Mouse (Mus musculus) cerebellum, adult 9-10 months (tissue): Measurements from ENCODE around the gene Pde6h.

Source experiments
- DNase-seq: peaks from one replicate; pipeline ENCODE4 v3.0.0; 2022

The Pde6h gene

DNA sequence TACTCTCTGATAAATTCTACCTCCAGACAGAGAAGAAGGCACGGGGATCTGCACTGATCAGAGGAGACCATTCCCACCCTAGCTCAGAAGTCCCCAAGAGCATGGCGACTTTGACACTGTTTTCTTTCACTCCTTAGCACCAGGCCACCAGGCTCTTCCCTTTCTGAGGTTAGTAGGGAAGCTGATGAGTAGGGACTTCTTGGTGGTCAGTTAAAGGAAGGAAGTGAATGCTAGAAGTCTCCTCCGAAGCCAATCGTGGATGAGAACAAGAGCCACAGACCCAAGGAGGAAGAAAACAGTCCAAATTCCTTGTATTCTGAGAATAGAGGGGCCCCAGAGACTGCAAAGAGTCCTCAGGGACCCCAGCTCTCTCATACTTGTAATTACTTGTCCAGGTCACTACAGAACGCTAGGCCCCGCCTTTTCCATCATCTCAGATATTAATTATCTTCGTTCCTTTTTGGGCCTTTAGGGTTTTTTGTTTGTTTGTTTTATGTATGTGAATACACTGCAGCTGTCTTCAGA lies 65.0 kb downstream of the Pde6h start:
- DNase-seq = no peak

DNA sequence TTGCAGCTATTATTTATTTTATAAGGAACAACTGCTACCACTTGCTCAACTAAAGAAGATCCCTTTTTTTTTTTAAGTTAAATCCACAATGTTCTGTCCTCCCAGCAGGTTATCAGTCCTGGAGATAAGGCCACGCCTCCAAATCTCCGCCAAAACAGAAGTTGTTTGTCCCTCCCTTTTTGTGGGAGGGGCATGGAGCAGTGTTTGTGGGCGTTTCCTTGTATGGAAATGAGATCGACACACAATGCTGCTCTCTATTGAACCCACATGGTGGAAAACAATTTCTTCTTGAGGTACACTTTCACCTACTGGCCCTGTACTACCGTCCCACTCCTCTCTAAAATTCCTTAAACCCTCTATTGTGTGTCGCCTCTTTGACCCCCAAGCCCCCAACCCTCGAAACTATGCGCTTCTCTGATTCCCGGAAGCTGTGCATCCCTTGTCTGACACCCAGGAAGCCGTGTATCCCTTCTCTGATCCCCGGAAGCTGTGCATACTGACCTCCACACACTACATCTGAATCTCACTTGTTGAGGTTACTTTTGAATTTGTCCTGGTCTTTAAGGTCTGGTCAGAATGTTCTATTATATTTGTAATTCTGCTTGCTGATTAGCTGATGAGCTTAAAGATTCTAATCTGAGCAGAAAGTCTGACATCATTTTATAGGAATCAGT lies 66.3 kb downstream of the Pde6h start:
- DNase-seq = no peak

GRCm38 (mm10) chr6:136990557-136990956 lies 66.9 kb downstream of the Pde6h start:
- DNase-seq = no peak

DNA sequence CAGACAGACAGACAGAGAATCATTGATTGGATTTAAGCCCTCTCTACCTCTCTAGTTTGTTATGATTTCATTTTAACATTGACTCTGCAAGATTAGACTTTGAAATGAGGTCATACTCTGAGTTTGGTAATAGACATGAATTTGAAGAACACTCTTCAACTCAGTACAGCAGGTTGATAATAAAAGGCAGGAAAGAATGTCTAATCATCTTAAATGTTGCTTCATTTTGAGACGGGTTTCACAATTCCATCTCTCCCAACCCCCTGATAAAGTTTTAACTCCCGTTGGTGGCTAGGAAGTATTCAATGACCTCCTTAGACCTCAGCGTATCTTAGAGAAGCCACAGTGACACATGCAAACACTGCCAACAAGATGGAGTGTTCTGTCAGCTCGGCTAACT lies 69.9 kb downstream of the Pde6h start:
- DNase-seq = no peak

DNA sequence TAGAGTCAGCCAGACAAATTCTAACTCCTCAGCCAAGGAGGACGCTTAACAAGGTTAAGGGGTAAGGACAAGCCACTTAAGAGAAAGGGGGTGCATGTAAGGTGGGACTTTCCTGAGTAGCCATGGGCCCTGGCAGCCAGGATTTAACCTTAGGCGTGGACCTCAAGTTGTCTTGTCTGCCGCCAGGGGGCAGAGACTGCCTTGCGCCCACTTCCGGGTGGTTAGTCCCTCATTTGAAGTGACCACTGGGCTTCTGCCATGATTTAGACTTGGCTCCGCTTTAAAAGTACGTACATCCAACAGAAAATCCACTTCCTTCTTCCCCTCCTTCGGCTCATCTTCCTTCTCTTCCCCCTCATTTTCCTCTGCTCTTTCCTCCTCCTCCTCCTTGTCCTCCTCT lies 71.9 kb downstream of the Pde6h start:
- DNase-seq = no peak

DNA sequence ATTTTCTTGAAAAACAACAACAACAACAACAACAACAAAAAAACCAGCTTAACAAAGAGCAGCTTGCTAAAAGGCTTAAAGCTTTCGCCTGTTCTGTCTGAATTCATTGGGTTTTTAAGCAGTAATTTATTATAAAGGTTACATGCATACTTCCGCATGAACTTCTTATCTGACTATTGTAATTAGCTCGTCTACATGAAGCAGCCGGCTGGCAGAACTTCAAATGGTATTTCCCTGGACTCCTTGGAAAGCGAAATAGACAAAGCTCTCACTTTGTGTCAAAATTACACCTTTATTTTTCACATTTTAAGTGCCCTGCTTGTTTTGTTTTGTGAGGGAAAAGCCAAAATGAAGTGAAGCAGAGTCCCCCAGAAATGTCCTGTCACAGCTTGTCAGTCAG lies 72.7 kb downstream of the Pde6h start:
- DNase-seq = no peak

- no peak for DNase-seq
Measured at GRCm38 (mm10) chr6:136998181-136998580, 74.5 kb downstream of the Pde6h start.

DNA sequence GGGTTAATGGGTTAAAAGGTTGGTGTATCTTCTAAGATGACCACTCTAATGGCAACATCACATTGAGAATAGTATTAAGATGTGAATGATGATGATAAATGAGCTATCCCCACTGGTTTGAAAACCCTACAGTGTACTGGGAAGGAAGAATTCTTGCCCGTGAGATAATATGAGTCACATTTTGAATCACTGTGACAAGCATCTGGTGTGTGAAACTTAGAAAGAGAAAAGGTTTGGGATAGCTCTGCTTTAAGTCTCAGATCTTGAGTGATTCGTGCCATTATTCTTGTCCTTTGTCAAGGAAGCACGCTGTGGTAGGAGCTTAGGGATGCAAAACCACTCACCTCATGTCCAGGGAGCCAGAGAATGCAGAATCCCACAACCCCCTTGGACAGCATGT lies 75.4 kb downstream of the Pde6h start:
- DNase-seq = no peak

DNA sequence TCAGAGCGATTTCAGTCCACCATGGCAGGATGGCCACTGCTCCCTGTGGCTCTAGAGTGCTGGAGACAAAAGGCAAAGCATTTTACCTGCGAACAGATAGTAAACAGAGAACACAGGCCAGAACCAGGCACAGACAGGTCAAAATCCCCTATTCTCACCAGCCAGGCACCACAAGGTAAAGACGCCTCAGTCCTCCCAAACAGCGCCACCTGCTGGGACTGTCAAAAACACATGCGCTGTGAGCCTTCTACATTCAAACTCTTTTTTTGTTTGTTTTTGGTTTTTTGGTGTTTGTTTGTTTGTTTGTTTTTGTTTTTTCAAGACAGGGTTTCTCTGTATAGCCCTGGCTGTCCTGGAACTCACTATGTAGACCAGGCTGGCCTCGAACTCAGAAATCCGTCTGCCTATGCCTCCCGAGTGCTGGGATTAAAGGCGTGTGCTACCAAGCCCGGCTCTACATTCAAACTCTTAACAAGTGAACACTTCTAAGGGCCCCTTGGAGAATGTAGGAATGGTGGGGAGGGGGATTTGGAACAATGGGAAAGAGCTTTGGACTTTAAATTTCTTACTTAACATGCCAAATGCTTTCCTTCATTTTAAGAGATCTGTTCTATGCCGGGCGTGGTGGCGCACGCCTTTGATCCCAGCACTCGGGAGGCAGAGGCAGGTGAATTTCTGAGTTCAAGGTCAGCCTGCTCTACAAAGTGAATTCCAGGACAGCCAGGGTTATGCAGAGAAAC lies 76.2 kb downstream of the Pde6h start:
- DNase-seq = no peak

- DNase-seq = no peak
Measured at GRCm38 (mm10) chr6:137000706-137001105, 77.1 kb downstream of the Pde6h start.

GRCm38 (mm10) chr6:137001267-137002168 lies 77.9 kb downstream of the Pde6h start:
- no peak for DNase-seq

DNA sequence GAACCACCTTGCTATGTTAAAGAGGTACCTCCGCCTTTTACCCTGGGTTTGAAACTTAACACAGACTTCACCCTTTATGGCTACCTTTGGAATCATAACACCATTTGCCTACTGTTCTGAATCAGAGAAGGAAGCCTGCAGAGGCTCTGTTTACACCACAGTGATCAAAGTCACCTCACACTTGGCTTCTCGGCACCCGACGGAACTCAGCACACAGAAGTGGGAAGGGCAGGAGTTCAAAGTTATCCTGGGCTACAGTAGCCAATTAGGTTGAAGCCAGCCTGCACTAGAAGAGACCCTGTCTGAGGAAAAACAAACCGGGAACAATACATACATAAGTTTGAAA lies 78.5 kb downstream of the Pde6h start:
- no peak for DNase-seq

GRCm38 (mm10) chr6:137004359-137004758 lies 80.7 kb downstream of the Pde6h start:
- no peak for DNase-seq

DNA sequence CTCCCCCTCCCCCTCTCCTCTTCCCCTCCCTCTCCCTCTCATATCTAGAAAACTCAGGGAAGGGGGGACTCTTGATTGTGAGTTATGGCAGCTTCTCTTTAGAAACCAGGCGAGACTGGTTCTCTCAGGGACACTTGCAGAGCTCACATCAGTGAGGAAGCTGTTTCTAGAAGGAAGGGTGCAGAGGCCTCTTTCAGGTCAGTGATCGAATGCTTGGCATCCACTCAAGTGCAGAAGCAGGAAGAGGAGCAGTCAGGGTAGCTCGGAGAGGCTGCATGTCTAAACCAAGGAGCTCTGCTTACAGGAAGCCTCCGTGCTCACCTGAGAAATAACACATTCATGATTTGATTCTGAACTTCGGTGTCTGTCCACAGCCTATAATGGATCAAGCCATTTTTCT lies 87.6 kb downstream of the Pde6h start:
- no peak for DNase-seq

- DNase-seq = peak; percentile 8
Measured at GRCm38 (mm10) chr6:137014346-137014745, 90.7 kb downstream of the Pde6h start.

DNA sequence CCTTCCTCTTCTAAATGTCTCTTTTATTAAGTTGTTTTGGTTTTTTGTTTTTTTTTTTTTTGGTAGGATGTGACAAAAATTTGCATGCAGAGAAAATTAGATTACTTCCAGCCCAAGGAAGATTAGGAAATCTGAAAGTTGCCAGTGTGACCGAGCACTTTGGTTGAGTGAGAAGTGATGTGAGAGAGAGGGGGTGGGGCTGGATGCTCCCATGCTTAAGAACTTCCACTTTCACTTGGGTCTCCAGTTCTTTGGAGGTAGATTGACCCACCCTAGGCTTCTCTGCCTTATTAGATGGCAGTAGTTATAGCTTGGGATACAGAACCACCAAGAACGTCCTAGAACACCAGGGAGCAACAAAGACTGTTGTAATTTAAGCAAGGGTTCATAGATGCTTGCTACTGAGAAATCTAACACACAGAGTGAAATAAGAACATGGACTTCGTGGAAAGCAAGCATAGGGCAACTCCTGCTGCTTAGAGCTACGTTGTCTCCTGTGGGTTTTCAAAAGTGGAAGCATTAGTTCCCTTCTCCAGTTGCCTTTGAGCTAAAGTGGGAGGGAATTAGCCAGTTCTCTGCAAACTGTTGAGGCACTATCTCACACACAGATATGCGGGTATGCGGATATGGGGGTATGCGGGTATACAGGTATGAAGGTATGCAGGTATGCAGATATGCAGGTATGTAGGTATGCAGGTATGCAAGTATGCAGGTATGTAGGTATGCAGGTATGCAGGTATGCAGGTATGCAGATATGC lies 93.8 kb downstream of the Pde6h start:
- no peak for DNase-seq
